Mouse (Mus musculus) myocyte (in vitro differentiated cells): Measurements from ENCODE around the gene Mt4.

Experiments
- CEBPB ChIP-seq: IDR thresholded peaks from 2 replicates; pipeline ENCODE4 v1.6.1; 2011; ENCODE audit warnings: mild to moderate bottlenecking, moderate library complexity; ENCODE audit not compliant: poor library complexity, insufficient read depth, severe bottlenecking
- MAX ChIP-seq: IDR thresholded peaks from one replicate; pipeline ENCODE4 v1.6.1; 2011; ENCODE audit warnings: low read depth, mild to moderate bottlenecking, control low read depth
- MYOD1 ChIP-seq, 3 experiments: IDR thresholded peaks; one replicate each; pipeline ENCODE4 v1.6.1; 2011; ENCODE audit warnings: control low read depth in 2 of 3, low read depth in 2 of 3, mild to moderate bottlenecking in 2 of 3, moderate library complexity in 1 of 3; ENCODE audit not compliant: insufficient read length in 2 of 3, control insufficient read depth in 1 of 3
- MYOG ChIP-seq, 3 experiments: IDR thresholded peaks; one replicate each; pipeline ENCODE4 v1.6.1; 2011; ENCODE audit warnings: control low read depth in 2 of 3, low read depth in 2 of 3, mild to moderate bottlenecking in 2 of 3; ENCODE audit not compliant: insufficient read length in 2 of 3, control insufficient read depth in 1 of 3, insufficient read depth in 1 of 3
- POLR2A ChIP-seq: IDR thresholded peaks from one replicate; pipeline ENCODE4 v1.6.1; 2011; ENCODE audit warnings: low read depth, mild to moderate bottlenecking, control low read depth, moderate library complexity; ENCODE audit not compliant: insufficient read length
- POLR2AphosphoS2 ChIP-seq: IDR thresholded peaks from one replicate; pipeline ENCODE4 v1.6.1; 2011; ENCODE audit warnings: low read depth, control low read depth; ENCODE audit not compliant: insufficient read length
- TCF12 ChIP-seq: IDR thresholded peaks from one replicate; pipeline ENCODE4 v1.6.1; 2011; ENCODE audit warnings: mild to moderate bottlenecking, control low read depth; ENCODE audit not compliant: poor library complexity, insufficient read depth, severe bottlenecking
- USF1 ChIP-seq: IDR thresholded peaks from one replicate; pipeline ENCODE4 v1.6.1; 2011; ENCODE audit warnings: low read depth, mild to moderate bottlenecking, control low read depth, moderate library complexity

DNA sequence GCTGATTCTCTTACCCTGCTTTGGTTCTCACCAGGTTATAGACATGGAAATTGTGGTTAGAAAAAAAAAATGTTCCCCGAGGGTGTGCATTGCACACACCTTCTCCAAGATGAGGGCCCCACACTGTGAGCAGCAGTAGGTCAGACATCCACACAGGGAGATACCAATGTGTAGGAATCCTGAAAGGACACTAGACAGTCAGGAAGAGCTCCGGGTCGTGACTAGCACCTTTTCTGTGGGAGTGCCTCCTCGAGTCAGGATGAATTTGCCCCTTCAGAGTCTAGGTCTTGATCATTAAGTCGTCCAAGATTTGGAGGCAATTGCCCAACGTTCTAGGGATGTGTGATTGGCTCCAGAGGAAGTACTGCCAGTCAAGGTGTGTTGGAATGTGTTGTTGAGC, 48.8 kb downstream of the Mt4 start:
- TF ChIP-seq POLR2A (no peak), USF1 (no peak), MAX (no peak), POLR2AphosphoS2 (no peak), MYOD1 (IDR thresholded peaks at IDR 0.05; ENCODE audit: control insufficient read depth in 1 of 3, insufficient read length in 2 of 3, low read depth in 2 of 3) (no peak), CEBPB (no peak), TCF12 (no peak), MYOG (IDR thresholded peaks at IDR 0.05; ENCODE audit: control insufficient read depth in 1 of 3, insufficient read depth in 1 of 3, insufficient read length in 2 of 3, low read depth in 2 of 3) (no peak)
